Mouse (Mus musculus) lung, adult 2 months (tissue): Measurements from ENCODE around the gene Grap2.

ENCODE experiments used
- CTCF ChIP-seq: fragments of 200-500 bp; IDR thresholded peaks from 2 replicates; pipeline ENCODE4 v1.5.1; 2011; ENCODE audit warnings: mild to moderate bottlenecking, low read length, control low read depth; ENCODE audit not compliant: insufficient read depth
- POLR2A ChIP-seq: fragments of 200-500 bp; IDR thresholded peaks from 2 replicates; pipeline ENCODE4 v1.6.1; 2011; ENCODE audit warnings: low read depth, mild to moderate bottlenecking, control low read depth, low read length, borderline replicate concordance; ENCODE audit errors: extremely low read depth

GRCm38 (mm10) chr15:80562446-80562845 is 9.9 kb upstream of the Grap2 start:
- TF ChIP-seq CTCF: no peak
- no peak for TF ChIP-seq POLR2A
